Mouse (Mus musculus) thymus, postnatal 25 days (tissue): Measurements from ENCODE around the gene Pgm2l1.
"Not testable (repeated sequence)": the region's sequence is repeated elsewhere in the genome, so short reads cannot be mapped to it uniquely, and the experiment has no call there.

Source experiments
- DNase-seq: peaks from one replicate; pipeline ENCODE4 v3.0.0; 2022

Gene Pgm2l1

DNA sequence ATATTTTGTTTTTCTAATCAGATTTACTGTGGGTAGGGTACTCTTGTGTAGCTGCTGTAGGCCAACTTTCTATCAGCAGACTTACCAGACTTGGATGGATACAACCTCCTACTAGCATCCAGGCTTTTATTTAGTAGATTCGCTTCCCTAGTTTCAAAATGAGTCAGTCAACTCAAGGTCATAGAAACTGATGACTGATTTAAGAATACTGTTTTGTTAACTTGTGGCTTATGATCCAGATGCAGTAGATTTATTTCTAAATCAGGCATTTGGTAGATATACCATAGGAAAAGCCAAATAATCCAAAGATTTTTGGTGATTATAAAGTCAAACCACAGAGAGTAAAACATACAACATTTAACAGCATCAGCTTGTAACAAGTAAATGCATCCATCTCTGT is 3.5 kb downstream of the Pgm2l1 start:
- DNase-seq = no peak

DNA sequence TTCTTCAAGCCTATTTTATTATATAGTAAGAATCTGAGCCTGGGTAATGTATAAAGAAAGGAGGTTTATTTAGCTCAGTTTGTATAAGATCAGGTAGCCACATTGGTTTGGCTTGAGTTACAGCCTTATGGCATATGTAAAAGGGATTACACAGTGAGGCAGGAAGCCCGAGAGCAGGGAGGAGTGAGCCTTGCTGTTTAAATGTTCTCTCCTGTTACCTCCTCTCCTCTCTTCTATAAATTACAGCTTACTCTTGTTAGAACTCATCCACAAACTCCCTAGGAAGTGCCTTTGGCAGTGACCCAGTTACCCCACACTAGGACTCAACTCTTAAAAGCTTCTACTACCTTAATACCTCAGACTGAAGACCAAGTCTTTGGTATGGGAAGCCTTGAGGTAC is 4.5 kb downstream of the Pgm2l1 start:
- DNase-seq = no peak

DNA sequence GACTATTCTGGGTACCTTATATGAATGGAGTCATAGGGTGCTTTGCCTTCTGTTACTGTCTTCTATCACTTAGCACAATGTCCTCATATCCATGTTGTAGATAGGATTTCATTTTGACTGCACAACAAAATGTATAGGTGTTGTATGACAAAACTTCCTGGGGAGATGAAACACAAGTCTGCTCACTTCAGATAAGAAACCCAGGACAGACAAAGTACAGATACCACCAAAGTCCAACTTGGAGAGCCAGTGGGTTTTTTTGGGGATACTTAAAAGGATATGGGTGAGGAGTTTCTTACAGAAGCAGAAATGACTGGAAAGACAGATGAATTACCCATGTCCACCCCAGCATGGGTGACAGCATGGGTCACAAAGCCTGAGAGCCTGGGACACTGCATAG is 6.5 kb downstream of the Pgm2l1 start:
- no peak for DNase-seq

DNA sequence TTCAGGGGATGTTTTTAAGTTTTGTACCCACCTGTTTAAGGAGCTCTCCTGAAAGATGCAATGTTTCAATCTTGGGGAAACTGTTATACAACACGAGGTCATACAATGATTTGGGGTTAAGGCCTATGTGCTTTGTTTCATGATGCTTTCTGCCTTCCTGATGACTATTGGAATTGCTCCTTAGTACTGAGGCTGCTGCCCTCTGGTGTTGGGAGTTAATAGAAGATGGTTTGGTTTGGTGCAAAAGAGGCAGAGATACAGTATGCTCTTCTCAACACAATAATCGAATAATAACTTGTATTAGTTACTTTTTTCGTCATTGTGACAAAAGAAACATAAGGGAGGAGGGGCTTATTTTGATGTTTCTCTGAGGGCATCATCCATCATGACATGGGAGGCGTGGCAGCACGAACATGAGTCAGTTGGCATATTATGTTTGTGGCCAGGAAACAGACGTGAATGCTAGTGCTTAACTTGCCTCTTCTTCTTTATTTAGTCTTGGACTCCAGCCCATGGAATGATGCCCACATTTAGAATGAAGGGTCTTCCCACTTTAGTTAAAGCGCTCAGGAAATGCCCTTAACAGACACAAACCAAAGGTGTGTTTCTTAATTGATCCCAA is 7.2 kb downstream of the Pgm2l1 start:
- DNase-seq = peak; percentile 53

DNA sequence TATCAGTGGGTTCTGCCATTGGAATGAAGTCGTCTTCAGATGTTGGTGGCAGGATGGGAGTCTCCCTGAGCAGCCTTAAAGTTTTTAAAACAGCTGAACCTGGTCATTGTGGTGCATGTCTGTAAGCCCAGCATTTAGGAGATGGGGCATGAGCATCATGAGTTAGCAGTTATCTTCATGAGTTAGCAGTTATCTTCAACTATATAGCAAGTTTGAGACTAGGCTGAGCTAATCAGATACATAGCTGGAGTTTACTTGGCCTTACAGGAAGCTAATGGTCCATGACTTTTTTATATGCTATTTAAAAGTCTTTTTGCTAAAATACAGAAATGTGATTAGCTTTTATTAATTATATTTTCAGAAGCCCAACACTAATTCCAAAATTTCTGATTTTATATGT is 11.1 kb downstream of the Pgm2l1 start:
- no peak for DNase-seq

DNA sequence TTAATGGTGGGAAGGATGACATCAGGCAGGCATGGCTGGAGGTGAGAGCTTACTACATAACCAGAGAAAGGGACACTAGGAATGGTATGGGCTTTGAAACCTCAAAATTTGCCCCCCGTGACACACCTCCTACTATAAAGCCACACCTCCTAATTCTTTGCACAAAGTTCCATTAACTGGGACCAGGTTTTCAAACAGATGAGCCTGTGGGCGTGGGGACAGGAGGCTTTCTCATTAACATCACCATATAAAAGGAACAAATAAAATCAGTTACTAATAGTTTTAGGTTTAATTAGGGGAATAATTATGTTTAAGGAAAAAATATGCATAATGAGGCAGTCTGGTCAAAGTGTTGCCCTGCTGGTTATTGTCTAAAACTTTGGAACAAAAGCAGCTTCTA is 13.4 kb downstream of the Pgm2l1 start:
- DNase-seq = no peak

DNA sequence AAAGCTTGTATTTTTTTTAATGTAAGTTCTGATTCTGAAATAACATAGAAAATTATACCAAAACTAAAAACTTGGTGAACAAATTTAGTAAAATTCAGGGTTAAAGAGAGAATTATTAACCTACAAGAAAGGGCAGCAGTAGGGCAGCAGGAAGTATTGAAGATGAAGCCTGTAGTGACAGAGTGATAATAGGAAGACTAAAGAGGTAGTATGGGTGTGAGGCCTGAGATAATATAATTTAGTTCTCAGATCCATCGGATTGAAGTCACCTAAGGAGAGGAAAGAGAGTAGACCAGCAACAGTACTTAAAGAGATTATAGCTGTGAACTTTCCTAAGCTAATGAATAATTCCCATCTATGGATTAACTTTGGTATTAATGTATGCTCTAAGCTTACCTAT is 15.8 kb downstream of the Pgm2l1 start:
- no peak for DNase-seq

DNA sequence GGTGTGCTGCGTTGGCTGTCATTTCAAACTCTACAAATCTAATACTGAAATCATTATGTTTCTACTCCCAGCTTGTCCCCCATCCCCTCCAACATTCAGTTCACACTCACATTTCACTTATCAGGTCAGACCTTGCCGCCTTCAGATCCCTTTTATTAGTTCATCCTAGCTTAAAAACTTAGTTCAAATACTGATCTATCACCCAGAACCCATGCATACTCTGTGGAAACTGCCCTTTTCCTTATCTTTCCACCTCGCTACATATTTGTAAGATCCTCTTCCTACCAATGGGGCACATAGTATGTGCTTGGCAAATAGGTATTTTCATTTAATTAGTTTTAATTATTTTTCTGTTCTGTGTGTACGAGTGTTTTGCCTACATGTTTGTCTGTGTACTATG is 17.0 kb downstream of the Pgm2l1 start:
- DNase-seq = no peak

DNA sequence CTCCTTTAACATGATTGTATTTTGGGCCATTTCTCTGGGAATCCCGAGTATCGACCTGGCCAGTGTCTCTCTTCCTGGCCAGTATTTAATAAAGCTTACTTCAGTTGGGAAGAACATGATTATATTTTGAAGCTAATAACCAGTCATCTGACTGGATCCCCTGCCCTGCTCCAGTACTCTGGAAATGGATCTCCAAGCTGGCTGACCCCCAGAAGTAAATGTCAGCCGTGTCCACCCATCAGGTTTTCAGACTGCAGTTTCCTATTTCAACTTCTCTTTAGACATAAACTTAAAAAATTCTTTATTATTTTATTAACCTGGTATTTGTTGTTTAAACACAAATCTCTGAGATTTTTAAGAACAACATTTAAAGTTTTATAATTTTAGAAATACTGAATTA is 18.0 kb downstream of the Pgm2l1 start:
- no peak for DNase-seq

DNA sequence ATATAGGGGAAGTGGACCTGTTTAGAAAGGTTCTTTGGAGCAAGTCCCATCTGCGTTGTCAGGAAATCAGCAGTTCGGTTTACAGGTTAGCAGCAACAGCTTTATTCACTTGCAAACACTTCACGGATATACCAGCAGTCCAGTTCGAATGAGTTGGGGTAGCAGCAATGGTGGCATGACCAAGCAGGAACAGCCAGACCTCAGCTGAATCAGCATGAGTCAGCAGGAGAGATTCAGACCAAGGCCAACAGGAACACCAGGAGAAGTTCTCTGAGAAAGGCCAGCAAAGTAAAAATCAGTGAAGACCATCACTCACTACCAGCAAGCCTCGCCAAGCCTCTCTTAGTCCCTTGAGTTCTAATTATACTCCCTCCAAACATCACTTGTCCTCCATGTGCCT is 23.5 kb downstream of the Pgm2l1 start:
- no peak for DNase-seq

DNA sequence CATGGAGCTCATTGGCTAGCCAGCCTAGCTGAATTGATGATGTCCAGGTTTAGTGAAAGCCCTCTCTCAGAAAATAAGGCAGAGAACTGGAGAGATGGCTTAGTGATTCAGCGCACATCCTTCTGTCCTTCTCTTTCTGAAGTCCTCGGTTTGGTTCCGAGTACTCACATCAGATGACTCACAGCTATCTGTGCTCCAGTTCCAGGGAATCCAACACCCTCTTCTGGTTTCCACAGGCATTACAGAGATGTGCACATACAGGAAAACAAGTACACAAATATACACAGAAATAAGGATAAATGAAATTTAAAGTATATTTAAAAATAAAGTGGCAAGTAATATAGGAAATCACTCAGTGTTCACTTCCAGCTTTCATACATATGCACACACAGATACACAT is 35.2 kb downstream of the Pgm2l1 start:
- no peak for DNase-seq

DNA sequence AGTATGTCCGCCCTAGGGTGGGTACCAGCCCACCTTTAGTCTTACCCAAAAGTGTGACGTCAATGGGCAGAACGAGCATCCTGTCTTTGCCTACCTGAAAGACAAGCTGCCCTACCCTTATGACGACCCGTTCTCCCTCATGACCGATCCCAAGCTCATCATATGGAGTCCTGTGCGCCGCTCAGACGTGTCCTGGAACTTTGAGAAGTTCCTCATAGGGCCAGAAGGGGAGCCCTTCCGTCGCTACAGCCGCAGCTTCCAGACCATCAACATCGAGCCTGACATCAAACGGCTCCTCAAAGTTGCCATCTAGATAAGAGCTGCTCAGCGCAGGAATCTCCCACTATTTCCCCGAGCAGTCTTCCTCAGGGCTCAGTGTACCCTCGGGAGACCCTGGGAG is 37.7 kb downstream of the Pgm2l1 start:
- DNase-seq = not testable (repeated sequence)

DNA sequence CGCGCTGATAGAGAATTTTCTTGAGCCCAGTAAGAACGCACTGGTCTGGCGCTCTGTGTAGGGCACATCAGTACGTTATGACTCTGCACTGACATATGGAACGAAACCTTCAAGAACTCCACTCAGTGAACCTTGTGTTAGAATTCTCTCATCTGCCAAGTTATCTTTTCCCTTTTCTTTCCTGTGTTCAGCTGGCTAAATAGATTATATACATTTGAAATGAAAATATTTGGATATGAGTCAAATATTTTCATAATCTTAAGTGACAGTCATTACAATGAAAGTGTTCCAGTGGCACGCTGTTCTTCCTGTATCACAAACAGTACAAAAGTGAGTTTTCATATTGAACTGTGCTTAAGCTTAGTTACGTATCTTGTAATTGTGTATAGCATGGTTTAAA is 45.2 kb downstream of the Pgm2l1 start:
- DNase-seq = no peak

DNA sequence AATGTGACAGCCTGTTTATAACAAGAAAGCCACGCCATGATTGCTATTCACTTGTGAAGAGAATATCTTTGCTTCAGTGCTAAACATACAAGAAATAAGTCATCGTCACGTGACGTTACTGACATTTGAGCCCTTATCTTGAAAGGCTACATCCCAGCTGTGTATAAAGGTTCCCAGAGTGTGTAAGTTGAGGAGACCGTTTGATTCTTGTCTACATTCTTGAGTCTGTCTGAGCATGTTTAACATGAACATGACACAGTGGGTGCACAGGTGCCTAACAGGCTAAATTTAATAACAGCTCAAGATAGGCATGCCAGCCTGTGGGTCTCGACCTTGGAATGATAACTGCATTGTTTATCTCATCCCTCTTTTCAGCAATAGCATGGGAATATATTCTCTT is 47.3 kb downstream of the Pgm2l1 start:
- DNase-seq = no peak

DNA sequence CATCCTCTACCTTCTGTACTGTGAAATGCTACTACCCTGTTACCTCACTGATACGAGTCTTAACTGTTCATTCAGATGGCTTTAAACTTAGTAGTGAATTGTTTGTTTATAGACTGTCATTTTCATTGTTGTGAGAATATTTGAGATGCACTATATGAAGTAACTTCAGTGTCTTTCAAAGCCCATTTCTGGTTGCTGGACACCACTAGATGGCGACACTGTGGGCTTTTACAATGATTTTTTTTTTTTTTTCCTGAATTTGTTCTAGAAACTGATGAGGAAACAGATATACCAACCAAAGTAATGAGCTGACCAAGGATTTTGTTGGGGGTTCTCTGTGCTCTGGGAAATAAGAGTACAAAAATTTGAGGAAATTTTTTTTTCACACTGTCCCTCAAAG is 49.2 kb downstream of the Pgm2l1 start:
- no peak for DNase-seq

DNA sequence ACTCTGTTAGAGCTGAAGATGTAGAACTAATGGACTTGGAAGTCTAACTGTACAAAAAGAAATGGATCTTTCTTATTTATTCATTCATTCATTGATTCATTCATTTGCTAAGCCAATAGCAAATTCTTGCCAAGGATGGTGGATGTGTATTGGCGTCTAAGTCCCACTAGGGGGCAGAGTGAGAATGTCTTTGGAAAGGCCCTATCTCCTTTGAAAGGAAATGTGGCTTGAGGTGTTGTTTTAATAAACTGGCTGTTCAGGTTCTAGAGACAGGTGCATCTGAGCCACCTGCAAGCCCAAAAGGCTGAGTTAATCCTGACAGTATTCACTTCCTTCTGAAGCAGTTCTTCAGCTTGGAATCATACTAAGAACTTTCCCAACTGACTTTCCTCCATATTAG is 52.6 kb downstream of the Pgm2l1 start:
- DNase-seq = peak; percentile 27

DNA sequence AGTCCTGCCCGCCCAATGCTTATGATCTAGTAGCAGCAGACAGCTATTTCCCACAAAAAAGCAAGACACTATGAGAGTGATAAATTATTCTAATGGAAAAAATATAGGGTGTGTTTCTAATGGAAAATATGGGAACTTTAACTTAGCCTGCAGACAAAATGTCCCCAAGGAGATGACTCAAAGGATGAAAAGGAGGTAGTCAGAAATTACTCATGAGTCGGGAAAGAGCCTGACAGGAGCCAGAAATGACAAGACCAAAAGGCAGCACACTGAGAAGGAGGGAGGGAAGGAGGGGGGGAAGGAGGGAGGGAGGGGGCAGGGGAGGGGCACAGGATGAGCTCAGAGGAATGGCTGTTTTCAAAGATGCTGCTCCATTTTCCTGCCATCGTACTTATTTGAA is 54.4 kb downstream of the Pgm2l1 start:
- DNase-seq = no peak

DNA sequence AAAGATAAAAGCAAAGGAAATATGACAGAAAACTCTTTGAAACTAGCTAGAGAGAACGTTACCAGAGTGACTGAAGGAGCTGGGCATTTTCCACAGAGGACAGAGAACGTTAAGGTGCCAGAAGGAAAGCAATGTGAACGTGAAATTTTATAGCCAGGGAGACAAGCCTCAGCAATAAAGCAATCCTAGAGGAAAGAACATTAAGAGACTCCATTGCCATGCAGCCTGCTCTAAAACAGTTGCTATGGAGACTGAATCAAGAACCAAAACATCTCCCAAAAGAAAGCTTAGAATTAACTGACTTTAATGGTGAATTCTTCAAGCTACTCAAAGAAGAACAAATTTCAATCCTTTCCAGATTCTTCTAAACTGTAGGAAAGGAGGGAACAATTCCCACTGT is 56.1 kb downstream of the Pgm2l1 start:
- DNase-seq = no peak

DNA sequence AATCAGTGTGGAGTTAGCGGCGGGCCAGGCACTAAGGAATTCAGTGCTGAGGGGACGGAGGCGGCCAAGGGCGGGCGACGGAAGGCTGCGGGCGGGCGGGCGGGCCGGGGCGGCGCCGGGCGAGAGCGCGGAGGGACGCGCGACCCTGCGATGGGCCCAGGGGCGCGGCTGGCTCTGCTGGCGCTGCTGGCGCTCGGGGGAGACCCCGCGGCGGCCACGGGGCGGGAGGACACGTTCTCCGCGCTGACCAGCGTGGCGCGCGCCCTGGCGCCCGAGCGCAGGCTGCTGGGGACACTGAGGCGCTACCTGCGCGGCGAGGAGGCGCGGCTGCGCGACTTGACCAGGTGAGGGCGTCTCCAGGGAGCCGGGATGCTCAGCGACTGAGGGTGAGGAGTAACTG is 58.2 kb downstream of the Pgm2l1 start, which contains the start of gene P4ha3:
TSS of gene P4ha3 (plus strand) at position 138 of the 400 bp plus-strand sequence.
- DNase-seq = peak; percentile 8

DNA sequence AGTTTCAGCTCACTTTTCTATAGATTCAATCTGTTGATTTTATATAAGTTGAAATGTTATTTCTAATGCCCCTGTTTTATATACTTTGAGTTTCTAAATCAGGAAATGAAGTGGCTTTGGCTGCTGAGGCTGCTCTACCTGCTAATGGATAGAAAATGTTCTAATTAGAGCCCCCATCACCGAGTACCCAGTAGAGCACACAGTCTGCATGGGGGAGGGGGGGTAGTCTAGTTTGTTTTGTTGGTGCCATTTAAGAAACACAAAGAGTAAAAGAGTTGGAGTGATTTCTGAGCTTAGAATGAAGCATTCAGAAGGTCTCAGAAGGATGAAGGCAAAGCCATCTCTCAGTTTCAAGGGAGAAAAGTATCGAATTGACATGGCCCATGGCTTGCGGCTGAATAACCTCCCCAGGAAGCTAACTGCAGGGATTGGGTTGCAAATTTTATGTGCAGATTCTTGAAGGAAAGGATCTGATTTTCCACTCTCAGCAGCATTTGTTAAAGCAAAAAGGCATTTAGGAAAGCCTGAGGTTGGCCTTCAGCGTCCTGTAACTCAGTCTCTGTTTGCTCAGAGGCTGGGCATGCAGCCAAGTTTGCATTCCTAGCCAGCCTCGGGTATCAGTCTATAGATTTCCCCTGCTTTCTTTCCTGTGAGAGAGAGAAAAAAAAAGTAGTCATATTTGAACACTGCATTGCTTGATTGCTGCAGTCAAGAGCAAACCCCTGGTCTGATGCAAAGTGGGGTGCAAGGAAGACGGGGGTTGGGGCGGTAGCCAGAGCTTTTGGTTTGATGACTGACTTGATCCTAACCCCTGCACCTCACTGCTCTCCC is 60.8 kb downstream of the Pgm2l1 start:
- DNase-seq = no peak

DNA sequence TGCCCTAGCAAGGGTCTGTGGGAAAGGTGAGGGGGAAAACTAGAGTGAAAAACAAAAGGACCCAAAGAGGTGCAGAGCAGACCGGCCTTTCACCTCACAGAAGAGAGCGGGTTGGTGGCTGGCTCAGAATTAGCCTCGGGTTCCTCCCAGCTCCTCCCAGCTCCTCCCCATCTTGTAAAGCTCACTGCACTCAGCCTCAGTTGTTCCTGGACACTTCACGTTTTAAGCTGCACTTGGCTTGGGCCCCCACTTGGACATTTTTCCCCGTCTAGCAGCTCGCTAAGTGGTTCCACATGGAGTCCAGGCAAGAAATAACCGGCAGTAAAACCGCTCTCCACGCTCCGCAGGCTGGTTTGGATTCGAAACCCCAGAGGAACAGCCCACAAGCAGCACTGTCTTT is 61.4 kb downstream of the Pgm2l1 start:
- no peak for DNase-seq

DNA sequence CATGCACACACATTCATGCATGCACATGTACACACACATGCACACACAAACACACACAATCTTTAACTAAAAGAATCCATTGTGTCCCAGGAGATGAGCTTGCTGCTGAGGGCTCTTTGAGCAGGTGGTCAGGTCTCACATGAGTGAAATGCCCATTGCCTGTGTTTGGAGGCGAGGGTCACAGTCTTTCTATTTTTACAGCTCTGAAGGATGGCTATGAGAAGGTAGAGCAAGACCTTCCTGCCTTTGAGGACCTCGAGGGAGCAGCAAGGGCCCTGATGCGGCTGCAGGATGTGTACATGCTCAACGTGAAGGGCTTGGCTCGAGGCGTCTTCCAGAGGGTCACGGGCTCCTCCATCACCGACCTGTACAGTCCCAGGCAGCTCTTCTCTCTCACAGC is 66.4 kb downstream of the Pgm2l1 start:
- DNase-seq = no peak

DNA sequence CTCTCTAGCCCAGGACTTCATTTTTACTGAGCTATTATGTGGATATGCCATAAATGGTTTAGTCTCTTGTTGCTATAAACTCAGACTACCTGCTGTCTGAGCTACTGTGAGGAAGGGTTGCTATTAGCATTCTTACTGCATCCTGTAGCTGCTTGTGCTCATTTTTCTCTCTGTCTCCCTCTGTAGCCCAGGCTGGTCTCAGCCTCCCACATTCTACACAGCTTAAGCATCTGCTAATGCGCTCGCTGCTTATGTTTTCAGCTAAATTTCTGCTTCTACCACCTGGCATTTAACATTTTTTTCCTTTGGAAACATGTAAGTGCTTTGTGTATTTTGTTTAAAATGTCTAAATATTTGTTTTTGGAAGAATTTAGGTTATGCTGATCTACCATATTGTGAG is 68.6 kb downstream of the Pgm2l1 start:
- DNase-seq = no peak

DNA sequence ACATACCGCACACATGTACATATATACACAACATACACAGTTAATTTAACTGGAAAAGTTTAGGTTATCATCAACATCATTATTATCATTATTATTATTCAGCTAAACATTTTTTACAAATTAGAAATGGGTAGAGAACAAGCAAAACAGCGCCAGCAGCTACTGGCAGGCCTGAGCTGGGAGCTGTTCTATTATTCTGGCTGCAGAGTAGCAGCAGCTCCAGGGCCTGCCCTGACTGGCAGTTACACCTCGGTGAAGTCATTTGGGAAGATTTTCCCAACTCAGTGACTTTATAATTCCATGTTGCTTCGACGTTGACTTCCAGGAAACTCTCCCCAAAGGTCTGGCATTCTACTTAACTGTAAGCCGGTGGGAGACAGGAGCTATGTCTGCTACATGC is 69.5 kb downstream of the Pgm2l1 start:
- no peak for DNase-seq
